Mouse (Mus musculus) brown adipose tissue, adult 24 weeks (tissue): ENCODE measurements around the gene Nek5. TPM values are rescaled to one million over a fixed set of nuclear protein-coding genes. Genes with fewer than 3 reads are reported as not detected.
A peak's percentile ranks its signal among the peaks of the same experiment; 100 is the strongest.
"Not testable (repeated sequence)": the region's sequence is repeated elsewhere in the genome, so short reads cannot be mapped to it uniquely, and the experiment has no call there.

Source experiments
- H3K27ac ChIP-seq: fragments of 200-500 bp; replicated peaks from 2 replicates; pipeline ENCODE4 v1.5.1; 2012; ENCODE audit warnings: low read depth, mild to moderate bottlenecking, low read length
- H3K4me1 ChIP-seq: fragments of 200-500 bp; 2 replicates; pipeline ENCODE4 v1.6.1; 2012; ENCODE audit warnings: low read length, mixed read lengths; ENCODE audit not compliant: control insufficient read depth, insufficient read depth, insufficient read length
- H3K4me3 ChIP-seq: fragments of 200-500 bp; 2 replicates; pipeline ENCODE4 v1.5.1; 2012; ENCODE audit warnings: low read depth, mild to moderate bottlenecking, low read length, moderate library complexity; ENCODE audit not compliant: insufficient read depth
- polyA plus RNA-seq: library from polyadenylated mRNA; stranded (reverse); fragments of >200 nt; gene quantifications from 2 replicates; pipeline ENCODE4 v1.2.4, GENCODE M21; 2012; ENCODE audit not compliant: missing spikeins, insufficient read depth, insufficient read length

Gene Nek5
- polyA plus RNA-seq, 1 experiment = not detected

GRCm38 (mm10) chr8:22141836-22142385 is 17.1 kb upstream of the Nek5 start:
- no peak overlapping the region for H3K4me3 ChIP-seq
- no peak overlapping the region for H3K27ac ChIP-seq
- H3K4me1 ChIP-seq = no peaks in the 10 kb centered on the region

DNA sequence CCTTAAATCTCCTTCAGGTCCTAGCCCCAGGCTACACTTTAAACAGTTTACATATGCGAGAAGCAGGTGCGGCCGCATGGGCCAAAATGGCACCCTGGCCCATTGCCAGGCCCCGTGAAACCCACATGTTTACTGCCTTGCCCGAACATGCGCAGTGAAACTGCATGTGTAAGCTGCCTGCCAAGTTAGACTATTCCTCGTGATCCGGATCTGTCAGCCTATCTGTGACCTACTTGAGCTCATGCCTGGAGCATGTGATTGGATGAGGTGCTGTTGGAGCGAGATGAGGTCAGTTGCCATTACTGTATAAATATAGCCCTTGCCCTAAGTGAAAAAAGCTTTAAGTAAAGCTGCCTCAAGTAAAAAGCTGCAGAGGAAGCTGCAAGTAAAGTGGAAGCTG is 11.6 kb upstream of the Nek5 start:
- H3K4me1 ChIP-seq, H3K4me3 ChIP-seq, H3K27ac ChIP-seq: not testable (repeated sequence)

DNA sequence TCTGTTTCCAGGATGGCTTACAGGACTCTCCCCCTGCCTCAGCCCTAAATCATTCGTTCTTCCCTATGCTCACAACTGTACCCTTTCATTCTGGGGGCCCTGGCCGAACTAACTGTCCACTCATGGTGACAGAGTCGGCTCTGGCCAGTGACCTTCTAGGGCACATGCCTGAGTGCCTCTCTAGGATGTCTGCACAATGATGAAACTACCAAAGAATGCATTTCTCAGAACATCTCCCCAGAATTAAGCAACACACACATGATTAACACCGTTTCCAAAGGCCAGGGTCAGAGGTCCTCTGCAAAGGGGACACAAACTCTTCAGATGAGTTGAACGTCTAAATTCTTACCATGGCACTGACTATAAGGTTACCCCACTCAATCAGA is 9.9 kb upstream of the Nek5 start:
- Histone ChIP-seq H3K4me3 (no peak overlapping the region), H3K4me1 (no peaks in the 10 kb centered on the region), H3K27ac (no peak overlapping the region)

DNA sequence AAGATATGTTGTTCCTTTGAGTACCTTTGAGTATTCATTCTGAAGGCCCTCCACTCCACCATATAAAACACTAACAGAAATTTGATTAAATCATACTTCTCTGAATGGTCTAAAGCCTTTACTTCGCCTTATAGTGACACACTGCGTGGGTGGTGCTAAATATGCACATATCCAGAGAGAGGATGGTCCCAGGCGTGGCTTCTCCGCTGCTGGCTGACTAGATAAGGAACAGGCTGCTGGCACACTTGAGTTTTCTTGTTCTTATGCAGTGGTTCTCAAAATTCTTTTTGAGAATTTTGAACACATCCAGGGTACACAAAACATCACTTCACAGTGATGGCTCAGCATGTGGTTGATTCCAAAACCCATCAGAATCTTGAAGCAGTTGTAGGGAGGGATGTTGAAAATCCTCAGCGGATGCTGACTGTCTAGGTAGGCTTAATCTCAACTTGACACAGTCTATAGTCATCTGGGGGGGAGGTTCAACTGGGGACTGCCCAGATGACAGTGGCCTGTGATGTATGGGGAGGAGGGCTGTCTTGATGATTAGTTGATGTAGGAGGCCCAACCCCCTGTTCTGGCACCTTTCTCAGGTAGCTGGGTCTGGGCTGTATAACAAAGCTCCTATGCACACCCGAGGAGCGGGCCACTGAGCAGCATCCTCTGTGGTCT is 9.4 kb upstream of the Nek5 start:
- H3K4me1 ChIP-seq = no peaks in the 10 kb centered on the region
- H3K4me3 ChIP-seq = no peak overlapping the region
- no peak overlapping the region for H3K27ac ChIP-seq

DNA sequence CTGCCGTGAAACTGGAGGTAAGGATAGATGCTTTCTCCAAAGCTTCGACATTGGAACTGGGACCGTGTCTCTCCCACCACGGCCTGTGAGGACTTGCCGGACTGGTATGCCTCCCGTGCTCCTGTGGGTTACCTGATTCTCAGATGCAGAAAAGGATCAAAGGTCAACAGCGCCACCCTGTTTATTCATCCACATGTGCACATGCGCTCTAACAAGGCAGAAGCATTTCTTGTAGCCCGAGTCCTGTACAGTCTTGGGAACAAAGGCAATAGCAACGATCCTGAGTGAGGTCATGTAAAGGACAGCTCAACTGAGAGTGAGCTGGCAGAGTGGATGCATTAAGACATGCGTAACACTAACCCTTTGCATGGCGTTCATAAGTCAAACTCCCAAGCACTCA is 7.2 kb upstream of the Nek5 start:
- Histone ChIP-seq H3K4me3 (no peak overlapping the region), H3K27ac (no peak overlapping the region), H3K4me1 (no peaks in the 10 kb centered on the region)

DNA sequence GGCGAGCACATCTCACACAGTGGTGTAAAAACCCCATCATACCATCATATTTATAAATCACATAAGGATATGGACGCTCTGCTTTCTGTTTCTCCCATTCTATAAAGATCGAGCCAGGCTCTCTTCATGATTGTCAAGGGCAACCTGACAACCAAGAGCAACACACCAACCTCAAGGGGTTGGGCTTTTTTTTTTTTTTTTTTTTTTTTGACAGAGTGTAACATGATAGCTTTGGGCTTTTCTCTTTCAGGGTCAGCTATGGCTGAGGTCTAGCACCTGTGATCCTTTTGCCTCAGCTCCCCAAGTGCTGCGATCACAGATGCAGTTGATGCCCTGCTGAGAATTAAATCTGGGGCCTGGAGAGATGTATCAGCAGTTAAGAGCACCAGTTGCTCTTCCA is 17.8 kb downstream of the Nek5 start:
- Histone ChIP-seq H3K27ac (no peak overlapping the region), H3K4me3 (no peak overlapping the region), H3K4me1 (no peaks in the 10 kb centered on the region)

DNA sequence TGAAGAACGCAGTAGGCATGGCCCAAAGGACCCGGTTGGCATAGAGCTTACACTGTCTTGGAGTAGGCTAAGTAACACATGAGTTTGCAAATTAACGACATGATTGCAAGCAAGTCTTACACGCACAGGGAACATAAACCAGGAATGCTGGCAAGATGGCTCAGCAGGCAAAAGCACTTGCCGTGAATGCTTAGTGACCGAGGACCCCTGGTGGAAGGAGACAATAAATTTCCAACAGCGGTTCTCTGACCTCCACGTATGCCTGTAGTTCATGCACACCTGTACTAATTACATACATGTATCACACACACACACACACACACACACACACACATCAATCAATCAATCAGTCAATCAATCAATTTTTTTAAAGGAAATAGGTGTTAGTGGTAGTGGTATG is 33.3 kb downstream of the Nek5 start:
- Histone ChIP-seq H3K27ac (no peak overlapping the region), H3K4me3 (no peak overlapping the region), H3K4me1 (no peaks in the 10 kb centered on the region)

DNA sequence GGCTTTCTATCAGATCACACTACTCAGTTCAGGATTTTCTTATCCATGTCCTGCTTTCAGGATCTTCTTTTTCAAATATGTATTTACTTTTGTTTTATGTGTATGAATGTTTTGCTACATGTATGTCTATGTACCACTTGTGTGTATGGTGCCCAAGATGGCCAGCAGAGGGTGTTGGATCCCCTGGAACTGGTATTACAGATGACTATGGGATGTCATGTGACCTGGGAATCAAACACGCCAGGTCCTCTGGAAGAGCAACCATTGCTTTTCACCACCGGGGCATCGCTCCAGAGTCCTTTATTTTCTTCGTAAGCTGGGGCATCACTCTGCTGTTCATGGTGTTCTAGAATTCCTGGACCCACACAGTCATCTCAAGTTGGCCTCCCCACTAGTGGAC is 35.6 kb downstream of the Nek5 start:
- Histone ChIP-seq H3K4me3 (no peak overlapping the region), H3K27ac (no peak overlapping the region), H3K4me1 (no peaks in the 10 kb centered on the region)

- no peaks in the 10 kb centered on the region for H3K4me1 ChIP-seq
- no peak overlapping the region for H3K4me3 ChIP-seq
- H3K27ac ChIP-seq = no peak overlapping the region
Measured at GRCm38 (mm10) chr8:22079313-22080007, 45.4 kb downstream of the Nek5 start.

- no peaks in the 10 kb centered on the region for H3K4me1 ChIP-seq
- H3K27ac ChIP-seq = no peak overlapping the region
- H3K4me3 ChIP-seq = peak overlapping the region; percentile 85; the same call in 1 of the 2 replicates
Measured at GRCm38 (mm10) chr8:22061126-22061525, 63.7 kb downstream of the Nek5 start.

DNA sequence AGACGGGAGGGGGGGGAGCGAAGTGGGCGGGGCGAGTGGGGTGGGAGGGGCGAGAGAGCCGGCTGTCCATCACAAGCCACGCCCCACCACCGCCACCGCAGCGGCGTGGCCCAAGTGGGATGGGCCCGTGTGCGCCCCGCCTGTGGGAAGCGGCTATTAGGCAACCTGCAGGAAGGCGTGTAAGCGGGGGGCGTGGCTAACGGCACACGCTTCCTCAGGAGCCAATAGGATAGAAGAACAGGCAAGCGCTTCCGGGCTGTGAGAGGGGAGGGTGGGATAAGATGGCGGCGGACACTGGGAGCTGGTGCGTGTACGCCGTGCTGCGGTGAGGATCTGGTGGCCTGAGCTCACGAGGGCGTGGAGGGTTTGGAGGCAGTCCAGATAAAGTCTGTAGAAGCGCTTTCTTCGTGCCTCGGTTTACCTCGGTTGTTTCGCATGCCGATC is 64.4 kb downstream of the Nek5 start, which contains the start of gene Alg11:
TSS of gene Alg11 (plus strand) at position 276 of the 444 bp plus-strand sequence.
- H3K27ac ChIP-seq = 0 out of 2 replicates have a peak within 1 kb of the TSS, but pooled peaks have one; percentile 11
- H3K4me1 ChIP-seq = no peaks in the 10 kb centered on the region
- peak within 1 kb of the TSS; percentile 85 for H3K4me3 ChIP-seq

DNA sequence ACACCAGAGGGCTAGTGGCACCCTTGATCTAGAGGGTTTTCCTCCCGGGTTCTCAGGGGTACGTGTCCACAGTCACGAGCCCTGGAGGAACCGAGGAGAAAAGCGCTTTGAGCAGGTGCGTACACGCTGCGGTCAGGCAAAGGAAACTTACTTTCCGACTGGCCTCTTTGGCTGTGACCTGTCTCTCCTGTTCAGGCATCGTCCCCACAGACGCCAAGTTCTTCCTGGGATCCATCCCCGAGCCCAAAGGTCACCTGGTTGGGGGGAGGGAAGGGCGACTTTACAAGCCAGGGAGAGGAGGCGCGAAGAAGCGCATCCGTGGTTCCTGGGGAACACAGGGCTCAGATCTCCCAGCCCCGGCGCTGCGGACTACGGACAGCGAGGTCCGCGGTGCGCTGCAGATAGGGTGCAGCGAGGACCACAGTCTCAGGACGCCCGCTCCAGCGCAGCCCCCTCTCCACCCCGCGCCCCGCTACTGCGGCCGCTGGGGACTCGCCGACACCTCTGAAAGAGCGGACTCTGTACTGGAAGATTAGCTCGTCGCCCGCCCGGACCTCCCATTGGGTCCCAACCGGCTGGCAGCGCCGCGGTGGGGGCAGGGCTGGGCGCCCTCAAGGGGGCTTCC is 64.9 kb downstream of the Nek5 start, which contains the start of gene Atp7b:
TSS of gene Atp7b (minus strand) at position 485 of the 625 bp plus-strand sequence.
- 0 out of 2 replicates have a peak within 1 kb of the TSS, but pooled peaks have one; percentile 11 for H3K27ac ChIP-seq
- H3K4me1 ChIP-seq = no peaks in the 10 kb centered on the region
- H3K4me3 ChIP-seq = peak within 1 kb of the TSS; percentile 85

- Histone ChIP-seq H3K4me1 (no peaks in the 10 kb centered on the region), H3K4me3 (peak overlapping the region; percentile 68), H3K27ac (no peak overlapping the region)
Measured at GRCm38 (mm10) chr8:22059153-22059738, 65.6 kb downstream of the Nek5 start.

GRCm38 (mm10) chr8:22058368-22058767 is 66.5 kb downstream of the Nek5 start:
- H3K4me3 ChIP-seq = no peak overlapping the region
- H3K4me1 ChIP-seq = no peaks in the 10 kb centered on the region
- H3K27ac ChIP-seq = no peak overlapping the region

DNA sequence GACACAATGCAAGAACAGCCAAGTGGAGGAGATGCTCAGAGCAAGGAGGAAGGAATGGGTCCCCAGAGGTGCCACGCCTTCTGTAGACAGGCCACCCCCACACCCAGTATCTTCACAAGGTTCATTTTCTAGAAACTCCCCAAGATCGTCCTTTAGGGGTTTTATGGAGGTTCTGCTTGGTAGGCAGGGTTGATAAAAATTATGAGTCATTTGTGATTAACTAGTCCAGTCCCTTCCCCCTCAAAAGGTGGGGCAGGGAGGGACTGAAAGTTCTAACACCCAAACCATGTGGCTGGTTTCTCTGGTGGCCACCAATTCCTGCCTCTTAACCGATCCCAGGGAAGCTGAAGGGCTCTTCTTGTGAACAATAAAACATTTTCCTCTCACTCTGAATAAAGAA is 68.0 kb downstream of the Nek5 start:
- no peaks in the 10 kb centered on the region for H3K4me1 ChIP-seq
- no peak overlapping the region for H3K4me3 ChIP-seq
- H3K27ac ChIP-seq = no peak overlapping the region
